Mouse (Mus musculus) thymus, adult 2 months (tissue): ENCODE data around the gene Gm49337. TPM values are rescaled to one million over a fixed set of nuclear protein-coding genes. Genes with fewer than 3 reads are reported as not detected.

Source experiments
- DNase-seq: peaks from one replicate; pipeline ENCODE4 v3.0.0; 2021
- H3K27ac ChIP-seq: fragments of 200-500 bp; 2 replicates; pipeline ENCODE4 v1.5.1; 2012; ENCODE audit warnings: low read length, control low read depth; ENCODE audit not compliant: control insufficient read depth, insufficient read depth
- H3K27me3 ChIP-seq: fragments of 200-500 bp; 2 replicates; pipeline ENCODE4 v1.6.1; 2012; ENCODE audit warnings: mild to moderate bottlenecking, low read length, moderate library complexity, mixed read lengths; ENCODE audit not compliant: control insufficient read depth, insufficient read depth
- H3K36me3 ChIP-seq: fragments of 200-500 bp; 2 replicates; pipeline ENCODE4 v1.6.1; 2012; ENCODE audit warnings: mild to moderate bottlenecking, low read length, moderate library complexity; ENCODE audit not compliant: control insufficient read depth, insufficient read depth
- H3K4me1 ChIP-seq: fragments of 200-500 bp; replicated peaks from 2 replicates; pipeline ENCODE4 v1.6.1; 2012; ENCODE audit warnings: low read length; ENCODE audit not compliant: control insufficient read depth, insufficient read depth
- H3K4me3 ChIP-seq: fragments of 200-500 bp; 2 replicates; pipeline ENCODE4 v1.5.1; 2012; ENCODE audit warnings: mild to moderate bottlenecking, low read length, control low read depth, moderate library complexity; ENCODE audit not compliant: control insufficient read depth, insufficient read depth
- CTCF ChIP-seq: fragments of 200-500 bp; IDR thresholded peaks from 2 replicates; pipeline ENCODE4 v1.5.1; 2012; ENCODE audit warnings: mild to moderate bottlenecking, control low read depth, low read length, moderate library complexity, borderline replicate concordance; ENCODE audit not compliant: control insufficient read depth, poor library complexity, insufficient read depth; ENCODE audit errors: extremely low read depth
- POLR2A ChIP-seq: fragments of 200-500 bp; IDR thresholded peaks from 2 replicates; pipeline ENCODE4 v1.6.1; 2012; ENCODE audit warnings: mild to moderate bottlenecking, low read length, control low read depth, moderate library complexity; ENCODE audit not compliant: control insufficient read depth, poor library complexity, insufficient read depth; ENCODE audit errors: extremely low read depth
- WGBS: fragments of 180-500 bp; shearing (Covaris S2); methylation state at CpG from one replicate; pipeline ENCODE4 v1.1.7; 2018; 5-methylcytosine and 5-hydroxymethylcytosine counted together
- polyA plus RNA-seq: library from polyadenylated mRNA; depleted of rRNA; stranded (reverse); fragments of >200 nt; gene quantifications from 2 replicates; pipeline ENCODE4 v1.2.3, GENCODE M21; 2012; rRNA removed

Gm49337 gene
- polyA plus RNA-seq, 1 experiment = not detected

DNA sequence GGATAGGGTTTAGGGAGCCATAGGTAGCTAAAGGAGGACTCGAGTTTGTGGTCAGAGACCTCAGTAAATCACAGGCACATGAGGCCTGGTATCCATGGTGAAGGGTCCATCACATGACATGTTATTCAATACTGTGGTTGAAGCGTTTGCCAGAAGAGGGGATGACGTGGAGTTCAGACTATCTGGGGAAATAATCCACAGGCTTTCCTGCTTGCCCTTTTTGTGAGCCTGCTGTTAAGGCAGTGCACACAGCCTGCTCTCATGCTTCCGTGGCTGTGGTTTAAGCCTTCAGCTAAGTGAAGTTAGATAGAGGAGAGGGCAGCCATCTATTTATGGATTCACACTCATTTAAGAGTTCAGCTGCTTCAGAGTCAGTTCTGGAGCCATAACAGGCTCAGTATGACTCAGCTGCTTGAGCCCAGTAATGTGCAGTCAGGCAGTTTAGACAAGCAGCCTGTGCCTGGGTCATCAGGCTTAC lies 127.7 kb downstream of the Gm49337 start:
- H3K4me3 ChIP-seq = no peak overlapping the region
- TF ChIP-seq CTCF = no peak
- TF ChIP-seq POLR2A = no peak
- H3K4me1 ChIP-seq = no peaks in the 10 kb centered on the region
- no peaks in the 10 kb centered on the region for H3K27me3 ChIP-seq
- H3K36me3 ChIP-seq = no peaks in the 10 kb centered on the region
- DNase-seq = no peak
- H3K27ac ChIP-seq = no peak overlapping the region
- 20% methylated on average over 4 of the region's 4 CpGs for WGBS

DNA sequence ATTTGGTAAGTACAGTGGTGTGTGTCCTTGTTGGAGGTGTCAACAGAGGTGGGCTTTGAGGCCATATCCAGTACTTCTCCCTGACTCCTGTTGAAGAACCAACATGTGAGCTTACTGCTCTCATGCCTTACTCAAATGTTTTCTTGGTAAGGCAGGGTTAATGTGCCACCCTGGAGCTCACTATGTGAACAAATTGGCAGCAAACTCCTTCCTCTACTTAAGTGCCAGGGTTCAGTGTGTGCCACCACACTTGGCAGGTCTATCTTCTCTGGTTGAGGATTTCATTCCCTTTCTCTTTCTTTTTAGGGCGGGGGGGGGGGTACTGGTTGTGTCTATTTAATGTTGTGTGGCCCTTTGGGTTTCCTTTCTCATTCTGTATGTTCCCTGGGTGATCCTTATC lies 131.4 kb downstream of the Gm49337 start:
- no peak overlapping the region for H3K27ac ChIP-seq
- TF ChIP-seq CTCF (no peak), POLR2A (no peak)
- H3K4me3 ChIP-seq = no peak overlapping the region
- WGBS = 30% methylated on average over 1 of the region's 1 CpGs
- H3K36me3 ChIP-seq = peaks cover 6% of the 10 kb centered on the region; the same call in 1 of the 2 replicates
- no peak for DNase-seq
- no peaks in the 10 kb centered on the region for H3K4me1 ChIP-seq
- H3K27me3 ChIP-seq = no peaks in the 10 kb centered on the region

DNA sequence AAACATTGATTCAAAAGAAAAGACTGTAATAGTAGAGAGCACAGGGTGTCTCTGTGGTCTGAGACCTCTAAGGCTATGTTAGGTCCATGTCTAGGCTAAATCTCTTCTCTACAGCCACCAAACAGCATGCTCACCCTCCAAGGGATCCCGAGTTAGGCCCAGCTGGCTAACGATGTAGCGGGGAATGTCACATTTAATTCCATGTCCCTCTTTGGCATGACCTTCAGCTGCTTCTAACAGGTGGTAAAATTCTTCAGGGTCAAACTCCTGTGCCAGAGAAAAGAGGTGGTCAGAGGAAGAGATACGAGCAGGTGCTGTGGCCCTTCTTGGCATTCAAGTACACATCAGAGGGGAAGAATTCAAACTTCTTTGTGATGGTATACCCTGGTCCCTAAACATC lies 144.4 kb downstream of the Gm49337 start:
- H3K27me3 ChIP-seq = no peaks in the 10 kb centered on the region
- H3K36me3 ChIP-seq = peaks cover 20% of the 10 kb centered on the region
- DNase-seq = no peak
- H3K4me1 ChIP-seq = no peaks in the 10 kb centered on the region
- no peak overlapping the region for H3K27ac ChIP-seq
- 99% methylated on average over 4 of the region's 4 CpGs for WGBS
- H3K4me3 ChIP-seq = no peak overlapping the region
- TF ChIP-seq POLR2A (no peak), CTCF (no peak)

DNA sequence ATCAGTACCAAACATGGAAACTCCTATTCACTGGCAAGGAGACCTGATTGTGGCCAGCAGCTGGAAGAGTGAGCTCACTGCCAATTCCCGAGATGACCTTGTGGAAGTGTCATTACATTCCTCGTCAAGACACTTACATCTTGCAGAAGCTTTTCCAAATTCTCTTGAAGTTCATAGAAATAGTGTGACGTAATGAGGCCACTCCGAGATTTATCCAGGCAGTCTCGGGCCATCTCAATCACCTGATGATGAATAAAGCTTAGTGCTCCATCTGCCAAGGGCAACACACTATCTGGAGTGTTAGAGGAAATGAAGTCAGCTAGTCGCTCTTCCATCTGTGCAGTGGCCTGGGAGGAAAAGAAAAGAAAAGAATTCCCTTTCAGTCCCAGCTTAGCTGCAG lies 148.9 kb downstream of the Gm49337 start:
- H3K36me3 ChIP-seq = peaks cover 6% of the 10 kb centered on the region
- no peak for TF ChIP-seq POLR2A
- no peak for TF ChIP-seq CTCF
- no peak overlapping the region for H3K27ac ChIP-seq
- DNase-seq = no peak
- no peak overlapping the region for H3K4me3 ChIP-seq
- whole genome bisulfite sequencing = 95% methylated on average over 6 of the region's 6 CpGs
- no peaks in the 10 kb centered on the region for H3K4me1 ChIP-seq
- H3K27me3 ChIP-seq = no peaks in the 10 kb centered on the region

DNA sequence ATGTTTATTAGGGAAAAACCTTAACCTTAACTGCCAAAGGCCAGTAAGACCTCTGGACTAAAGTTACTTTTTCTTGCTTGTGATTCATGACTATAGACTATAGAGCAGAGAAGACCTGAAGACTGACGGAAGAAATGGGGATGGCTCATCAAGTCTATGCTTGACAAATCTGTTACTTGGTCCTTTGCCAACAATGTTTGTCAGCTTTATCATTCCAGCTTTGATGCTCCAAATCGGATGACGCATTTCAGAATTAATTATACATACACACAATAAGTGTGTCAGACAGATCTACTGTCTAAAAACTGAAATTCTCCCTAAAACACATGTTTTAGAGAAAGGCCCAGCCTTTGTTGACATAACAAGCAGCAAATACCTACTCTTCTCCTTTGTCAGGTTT lies 156.1 kb downstream of the Gm49337 start:
- Histone ChIP-seq H3K4me1 (no peaks in the 10 kb centered on the region), H3K36me3 (no peaks in the 10 kb centered on the region), H3K4me3 (no peak overlapping the region), H3K27ac (no peak overlapping the region), H3K27me3 (no peaks in the 10 kb centered on the region)
- no peak for TF ChIP-seq CTCF
- no peak for TF ChIP-seq POLR2A
- no peak for DNase-seq
- WGBS = 98% methylated on average over 3 of the region's 3 CpGs

DNA sequence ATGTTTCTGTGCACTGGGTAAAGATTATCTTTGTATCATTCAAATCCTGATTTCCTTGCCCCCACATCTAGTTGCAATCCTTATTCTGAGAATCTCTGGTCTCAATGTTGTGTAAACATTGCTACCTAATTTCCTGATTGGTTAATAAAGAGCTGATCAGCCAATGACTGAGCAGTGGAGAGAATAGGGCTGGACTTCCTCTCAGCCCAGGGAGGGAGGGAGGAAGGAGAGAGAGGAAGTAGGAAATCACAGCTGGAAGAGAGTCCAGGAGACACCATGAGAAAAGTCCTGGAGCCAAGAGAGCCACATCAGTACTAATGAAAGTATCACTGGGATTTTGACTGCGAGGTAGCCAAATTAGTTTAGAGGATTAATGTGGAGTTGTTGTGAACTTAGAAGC lies 163.1 kb downstream of the Gm49337 start:
- H3K27me3 ChIP-seq = no peaks in the 10 kb centered on the region
- DNase-seq = no peak
- WGBS = 98% methylated on average over 1 of the region's 1 CpGs
- no peaks in the 10 kb centered on the region for H3K4me1 ChIP-seq
- H3K36me3 ChIP-seq = no peaks in the 10 kb centered on the region
- no peak overlapping the region for H3K4me3 ChIP-seq
- no peak overlapping the region for H3K27ac ChIP-seq
- TF ChIP-seq CTCF (no peak), POLR2A (no peak)

DNA sequence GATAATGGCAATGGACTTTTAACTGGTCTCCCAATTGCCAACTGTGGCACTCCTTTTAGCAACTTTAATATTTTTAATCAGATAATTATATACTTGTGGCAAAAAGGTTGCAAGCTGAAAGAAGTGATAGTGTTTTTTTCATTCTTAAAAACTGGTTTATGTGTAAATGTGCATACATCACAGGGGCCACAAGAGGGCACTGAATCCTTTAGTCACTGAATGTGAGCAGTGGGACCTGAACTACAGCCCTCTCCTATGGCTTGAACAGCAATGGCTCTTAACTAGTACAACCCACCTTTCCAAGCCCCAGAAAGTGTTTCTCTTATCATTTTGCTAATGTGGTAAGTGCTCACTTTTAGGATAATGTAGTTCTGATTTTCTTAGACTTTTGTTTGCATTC lies 168.9 kb downstream of the Gm49337 start:
- no peak overlapping the region for H3K27ac ChIP-seq
- no peak for TF ChIP-seq POLR2A
- TF ChIP-seq CTCF = no peak
- H3K4me3 ChIP-seq = no peak overlapping the region
- no peaks in the 10 kb centered on the region for H3K4me1 ChIP-seq
- no peaks in the 10 kb centered on the region for H3K27me3 ChIP-seq
- peak; percentile 40 for DNase-seq
- H3K36me3 ChIP-seq = no peaks in the 10 kb centered on the region

Other genes starting within 250 kb of the Gm49337 start
- gene Dmbx1, start 233.5 kb upstream of the Gm49337 start, polyA plus RNA-seq = 0.14 and 0.18 TPM in 2 replicates
- 77.2 and 88.1 TPM in 2 replicates for gene Faah, start 155.5 kb upstream of the Gm49337 start, polyA plus RNA-seq
- 15.9 and 19.1 TPM in 2 replicates for gene Nsun4, start 119.5 kb upstream of the Gm49337 start, polyA plus RNA-seq
- gene Uqcrh, start 98.3 kb upstream of the Gm49337 start, polyA plus RNA-seq = 133 and 213 TPM in 2 replicates
- gene Lrrc41, start 98.1 kb upstream of the Gm49337 start, polyA plus RNA-seq = 66.1 and 67.1 TPM in 2 replicates
- 12.7 and 15.4 TPM in 2 replicates for gene Rad54l, start 49.7 kb upstream of the Gm49337 start, polyA plus RNA-seq
- gene Pomgnt1, start 49.5 kb upstream of the Gm49337 start, polyA plus RNA-seq = 36.1 and 40.1 TPM in 2 replicates
- 0.88 and 1.1 TPM in 2 replicates for gene Lurap1, start 22.0 kb upstream of the Gm49337 start, polyA plus RNA-seq
- gene Tspan1, start 5.8 kb upstream of the Gm49337 start, polyA plus RNA-seq = 3.0 and 4.1 TPM in 2 replicates
- not detected in 2 replicates for gene 1700042G07Rik, start within 50 bp of the Gm49337 start, polyA plus RNA-seq
- 26.0 and 26.3 TPM in 2 replicates for gene Pik3r3, start 48.2 kb downstream of the Gm49337 start, polyA plus RNA-seq